Mouse (Mus musculus): ENCODE data around the gene Sik2. TPM values are rescaled to one million over a fixed set of nuclear protein-coding genes. Genes with fewer than 3 reads are reported as not detected.

Sik2 gene
- total and polyA plus RNA-seq, 2 experiments from 2014 or later, result 20.5 to 36.7 TPM

GRCm38 (mm10) chr9:50942711-50943110 lies 66.2 kb downstream of the Sik2 start:
- Histone ChIP-seq H3K4me1 (ENCODE audit: insufficient read depth) (no peaks in the 10 kb centered on the region), H3K9me3 (ENCODE audit: low read length) (no peaks in the 10 kb centered on the region), H3K4me3 (ENCODE audit: low read depth, low read length) (no peak overlapping the region), H3K36me3 (ENCODE audit: insufficient read depth) (no peaks in the 10 kb centered on the region), H3K9ac (no peak overlapping the region), H3K27me3 (ENCODE audit: insufficient read depth, low read length) (no peaks in the 10 kb centered on the region), H3K4me2 (ENCODE audit: low read depth) (no peak overlapping the region), H3K27ac (ENCODE audit: low read depth, low read length) (no peak overlapping the region)
- ATAC-seq (no peak), DNase-seq (no peak)
- 55% methylated on average over 2 of the region's 2 CpGs for WGBS
- TF ChIP-seq CTCF (IDR thresholded peaks at IDR 0.05; ENCODE audit: low read depth), result no peak

- Histone ChIP-seq H3K4me2 (ENCODE audit: low read depth) (no peak overlapping the region), H3K36me3 (ENCODE audit: insufficient read depth) (no peaks in the 10 kb centered on the region), H3K9me3 (ENCODE audit: low read length) (no peaks in the 10 kb centered on the region), H3K4me3 (ENCODE audit: low read depth, low read length) (no peak overlapping the region), H3K27me3 (ENCODE audit: insufficient read depth, low read length) (no peaks in the 10 kb centered on the region), H3K9ac (no peak overlapping the region), H3K27ac (ENCODE audit: low read depth, low read length) (no peak overlapping the region), H3K4me1 (ENCODE audit: insufficient read depth) (no peaks in the 10 kb centered on the region)
- ATAC-seq, result no peak
- no peak for TF ChIP-seq CTCF (IDR thresholded peaks at IDR 0.05; ENCODE audit: low read depth)
- no peak for DNase-seq
- 90% methylated on average over 3 of the region's 3 CpGs for WGBS
Measured at GRCm38 (mm10) chr9:50941804-50942401, 67.0 kb downstream of the Sik2 start.

GRCm38 (mm10) chr9:50929986-50930385 lies 78.9 kb downstream of the Sik2 start:
- H3K9ac ChIP-seq, result no peak overlapping the region
- no peak for TF ChIP-seq CTCF (IDR thresholded peaks at IDR 0.05; ENCODE audit: low read depth)
- H3K9me3 ChIP-seq (ENCODE audit: low read length), result no peaks in the 10 kb centered on the region
- peaks cover 5% of the 10 kb centered on the region; the same call in 1 of the 2 replicates for H3K36me3 ChIP-seq (ENCODE audit: insufficient read depth)
- no peak overlapping the region for H3K4me2 ChIP-seq (ENCODE audit: low read depth)
- no peak for ATAC-seq
- no peak overlapping the region for H3K27ac ChIP-seq (ENCODE audit: low read depth, low read length)
- no peaks in the 10 kb centered on the region for H3K27me3 ChIP-seq (ENCODE audit: insufficient read depth, low read length)
- DNase-seq, result no peak
- no peaks in the 10 kb centered on the region for H3K4me1 ChIP-seq (ENCODE audit: insufficient read depth)
- no peak overlapping the region for H3K4me3 ChIP-seq (ENCODE audit: low read depth, low read length)

GRCm38 (mm10) chr9:50925801-50926200 lies 83.1 kb downstream of the Sik2 start:
- no peaks in the 10 kb centered on the region for H3K9me3 ChIP-seq (ENCODE audit: low read length)
- no peaks in the 10 kb centered on the region; the same call in 1 of the 2 replicates for H3K36me3 ChIP-seq (ENCODE audit: insufficient read depth)
- no peak for TF ChIP-seq CTCF (IDR thresholded peaks at IDR 0.05; ENCODE audit: low read depth)
- no peaks in the 10 kb centered on the region for H3K4me1 ChIP-seq (ENCODE audit: insufficient read depth)
- ATAC-seq, result no peak
- no peak overlapping the region for H3K27ac ChIP-seq (ENCODE audit: low read depth, low read length)
- 93% methylated on average over 4 of the region's 4 CpGs for WGBS
- no peak for DNase-seq
- no peak overlapping the region for H3K4me3 ChIP-seq (ENCODE audit: low read depth, low read length)
- no peak overlapping the region for H3K4me2 ChIP-seq (ENCODE audit: low read depth)
- no peak overlapping the region for H3K9ac ChIP-seq
- H3K27me3 ChIP-seq (ENCODE audit: insufficient read depth, low read length), result no peaks in the 10 kb centered on the region

GRCm38 (mm10) chr9:50924454-50924853 lies 84.4 kb downstream of the Sik2 start:
- Histone ChIP-seq H3K36me3 (ENCODE audit: insufficient read depth) (no peaks in the 10 kb centered on the region; the same call in 1 of the 2 replicates), H3K4me3 (ENCODE audit: low read depth, low read length) (no peak overlapping the region), H3K27ac (ENCODE audit: low read depth, low read length) (no peak overlapping the region), H3K4me1 (ENCODE audit: insufficient read depth) (no peaks in the 10 kb centered on the region), H3K9ac (no peak overlapping the region), H3K4me2 (ENCODE audit: low read depth) (no peak overlapping the region), H3K9me3 (ENCODE audit: low read length) (no peaks in the 10 kb centered on the region), H3K27me3 (ENCODE audit: insufficient read depth, low read length) (no peaks in the 10 kb centered on the region)
- no peak for ATAC-seq
- no peak for TF ChIP-seq CTCF (IDR thresholded peaks at IDR 0.05; ENCODE audit: low read depth)
- DNase-seq, result no peak

- ATAC-seq (no peak), DNase-seq (no peak)
- Histone ChIP-seq H3K9ac (no peak overlapping the region), H3K36me3 (ENCODE audit: insufficient read depth) (no peaks in the 10 kb centered on the region), H3K4me2 (ENCODE audit: low read depth) (no peak overlapping the region), H3K9me3 (ENCODE audit: low read length) (no peaks in the 10 kb centered on the region), H3K4me1 (ENCODE audit: insufficient read depth) (no peaks in the 10 kb centered on the region), H3K4me3 (ENCODE audit: low read depth, low read length) (no peak overlapping the region), H3K27me3 (ENCODE audit: insufficient read depth, low read length) (no peaks in the 10 kb centered on the region), H3K27ac (ENCODE audit: low read depth, low read length) (no peak overlapping the region)
- no peak for TF ChIP-seq CTCF (IDR thresholded peaks at IDR 0.05; ENCODE audit: low read depth)
- 79% methylated on average over 5 of the region's 5 CpGs for WGBS
Measured at GRCm38 (mm10) chr9:50922363-50923153, 86.3 kb downstream of the Sik2 start.
